Mouse (Mus musculus) liver, embryonic 14.5 days (tissue): ENCODE measurements around the gene Fcgrt.

ENCODE experiments used
- CTCF ChIP-seq: IDR thresholded peaks from 2 replicates; pipeline ENCODE4 v1.5.1; 2016; ENCODE audit warnings: antibody characterized with exemption, low read depth, control low read depth
- EP300 ChIP-seq: IDR thresholded peaks from 2 replicates; pipeline ENCODE4 v1.6.1; 2016; ENCODE audit warnings: antibody characterized with exemption, low read depth

GRCm38 (mm10) chr7:45122561-45123185, 19.0 kb upstream of the Fcgrt start:
- TF ChIP-seq CTCF (no peak), EP300 (no peak)
